Mouse (Mus musculus) heart, adult 18-20 months (tissue): ENCODE data around the gene Gm10322. TPM values are rescaled to one million over a fixed set of nuclear protein-coding genes. Genes with fewer than 3 reads are reported as not detected.

Experiments
- DNase-seq, 2 experiments: peaks; one replicate each; pipeline ENCODE4 v3.0.0; 2021 to 2022; ENCODE audit warnings: mixed read lengths in 1 of 2
- total RNA-seq, 2 experiments: library from RNA; stranded (reverse); gene quantifications; 2 replicates each; pipeline ENCODE4 v1.2.3; 2021

Gm10322 gene
- total RNA-seq, 2 experiments from 2014 or later: not detected

DNA sequence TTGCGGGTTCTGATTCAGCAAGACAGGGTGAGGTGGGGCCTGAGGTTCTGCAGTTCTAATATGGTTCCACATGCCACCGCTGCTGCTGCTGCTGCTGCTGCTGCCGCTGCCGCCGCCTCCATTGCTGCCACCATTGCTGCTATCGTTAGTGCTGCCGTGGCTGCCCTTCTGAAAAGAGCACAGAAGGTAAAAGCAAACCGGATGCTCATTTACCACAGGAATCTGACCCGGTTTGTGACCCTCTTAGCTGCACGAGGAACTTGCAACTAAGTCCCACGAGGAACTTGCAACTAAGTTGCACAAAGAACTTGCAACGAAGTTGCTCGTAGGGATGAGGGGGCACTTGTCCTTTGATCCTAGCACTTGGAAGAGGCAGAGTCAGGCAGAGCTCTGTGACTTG, 40.9 kb downstream of the Gm10322 start:
- no peak for DNase-seq

- DNase-seq: no peak
These were observed 48.9 kb downstream of the Gm10322 start for GRCm38 (mm10) chr10:59664765-59665164.

DNA sequence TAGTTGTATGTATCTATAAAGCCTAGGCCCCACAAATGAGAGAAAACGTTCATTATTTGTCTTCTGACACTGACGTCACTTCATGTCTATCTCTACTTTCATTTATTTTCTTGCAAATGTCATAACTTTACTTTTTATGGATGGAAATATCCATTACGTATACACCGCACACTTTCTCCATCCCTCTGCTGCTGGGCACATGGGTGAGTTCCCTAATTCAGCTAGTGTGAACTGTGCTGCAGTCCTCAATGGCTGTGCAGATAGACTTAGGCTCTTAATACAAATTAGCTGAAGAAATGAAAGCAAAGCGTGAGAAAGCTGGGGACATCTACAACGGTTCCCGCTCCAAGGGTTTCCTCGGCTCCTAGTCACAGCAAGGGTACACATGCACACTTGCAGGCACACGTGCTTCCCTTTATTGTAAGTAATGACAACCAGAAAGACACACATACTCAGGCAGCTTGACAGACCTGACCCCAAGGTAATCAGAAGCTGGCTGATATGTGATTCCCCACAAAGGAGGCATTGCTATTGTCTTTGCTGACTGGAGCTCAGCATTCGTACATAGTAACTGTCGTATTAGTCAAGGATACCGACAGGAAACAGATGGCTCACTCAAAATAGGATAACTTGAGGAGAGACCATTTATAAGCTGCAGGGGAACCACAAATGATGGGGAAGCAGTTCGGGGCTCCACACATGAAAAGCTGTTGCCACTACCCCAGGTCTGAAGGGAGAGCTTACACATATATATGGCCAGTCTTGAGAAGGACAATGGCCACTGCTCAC, 49.8 kb downstream of the Gm10322 start:
- no peak for DNase-seq

Other genes starting within 250 kb of the Gm10322 start
- 100 to 1,000 TPM; 149 to 195 TPM for gene Gm10273, start 220.4 kb upstream of the Gm10322 start, total RNA-seq
- not detected for gene Pla2g12b, start 212.4 kb upstream of the Gm10322 start, total RNA-seq
- not detected for gene Oit3, start 174.3 kb upstream of the Gm10322 start, total RNA-seq
- 10 to 100 TPM; 21.3 to 22.6 TPM for gene Mcu, start 629 bp downstream of the Gm10322 start, total RNA-seq
- 10 to 100 TPM; 24.3 to 25.8 TPM for gene Micu1, start 86.4 kb downstream of the Gm10322 start, total RNA-seq